18 mouse cellular contexts compared by ENCODE assay signal in genomic region chr15:36898326-36898725, GRCm38 (mm10).
DNase-seq lines count a peak whose midpoint lies in the region; ATAC-seq and TF ChIP-seq lines count a peak whose summit lies in the region.
"Had no signal": no experiment of that assay in that cellular context is flagged by ENCODE, and none has a peak within 500 bp of the region (broad histone marks: within the 10 kb centered on the region; RNA-seq: fewer than 3 reads in every experiment).

No protein-coding gene starts in this region.

- no peaks in the 10 kb centered on the region for H3K9me3 ChIP-seq in liver, embryonic 11.5 days (ENCODE audit: control insufficient read depth, low read length)
- no peaks in the 10 kb centered on the region for H3K9me3 ChIP-seq in MEL (replicated peaks; ENCODE audit: insufficient read depth, low read length)
- H3K9me3 ChIP-seq in intestine, postnatal 0 days (ENCODE audit: control insufficient read depth) = no peaks in the 10 kb centered on the region
- H3K9me3 ChIP-seq: forebrain, embryonic 10.5 days; forebrain, embryonic 13.5 days; hindbrain, embryonic 12.5 days; hindbrain, embryonic 15.5 days had no signal

- H3K9ac ChIP-seq in liver, adult 2 months (ENCODE audit: low read depth, low read length) = no peak overlapping the region
- no peak overlapping the region for H3K9ac ChIP-seq in liver, embryonic 11.5 days (ENCODE audit: low read depth, low read length)
- H3K9ac ChIP-seq in MEL (ENCODE audit: control insufficient read depth, low read depth, low read length, poor library complexity, severe bottlenecking) = no peak overlapping the region
- no peak overlapping the region for H3K9ac ChIP-seq in intestine, postnatal 0 days (ENCODE audit: low read depth, low read length)
- no peak overlapping the region for H3K9ac ChIP-seq in heart, adult 2 months (ENCODE audit: low read depth, low read length)
- H3K9ac ChIP-seq: forebrain, embryonic 13.5 days; hindbrain, embryonic 12.5 days; hindbrain, embryonic 15.5 days had no signal

- ATAC-seq in liver, embryonic 11.5 days (replicated peaks; ENCODE audit: low FRiP score) = no peak
- no peak for ATAC-seq in intestine, postnatal 0 days
- ATAC-seq: forebrain, embryonic 13.5 days; forebrain, embryonic 16.5 days had no signal

- WGBS in liver, adult 2 months = 97% methylated on average over 6 of the region's 6 CpGs
- 65% methylated on average over 6 of the region's 6 CpGs for WGBS in liver, embryonic 11.5 days
- WGBS in intestine, postnatal 0 days = 74% methylated on average over 6 of the region's 6 CpGs
- WGBS in heart, adult 2 months = 93% methylated on average over 6 of the region's 6 CpGs

- H3K27ac ChIP-seq in liver, adult 2 months (replicated peaks; ENCODE audit: insufficient read depth, low read depth, low read length) = peak overlapping the region; percentile 13; the same call in 1 of the 2 replicates
- H3K27ac ChIP-seq in liver, embryonic 11.5 days (ENCODE audit: low read depth, low read length) = no peak overlapping the region
- H3K27ac ChIP-seq in MEL (ENCODE audit: control insufficient read depth, low read depth, low read length) = no peak overlapping the region
- H3K27ac ChIP-seq in intestine, postnatal 0 days (ENCODE audit: low read depth, low read length) = peak overlapping the region; percentile 46
- no peak overlapping the region for H3K27ac ChIP-seq in heart, adult 2 months
- H3K27ac ChIP-seq: forebrain, embryonic 10.5 days; forebrain, embryonic 13.5 days; hindbrain, embryonic 12.5 days; hindbrain, embryonic 15.5 days had no signal

- H3K27me3 ChIP-seq in liver, adult 2 months (ENCODE audit: control insufficient read depth, insufficient read depth, low read length) = no peaks in the 10 kb centered on the region
- no peaks in the 10 kb centered on the region; the same call in 1 of the 2 replicates for H3K27me3 ChIP-seq in liver, embryonic 11.5 days (replicated peaks; ENCODE audit: control insufficient read depth, insufficient read depth, low read length)
- H3K27me3 ChIP-seq in MEL (ENCODE audit: control insufficient read depth in 1 of 2, insufficient read depth in 2 of 2, low read length in 2 of 2) = no peaks in the 10 kb centered on the region
- H3K27me3 ChIP-seq in intestine, postnatal 0 days (replicated peaks; ENCODE audit: control insufficient read depth, insufficient read depth, low read length) = no peaks in the 10 kb centered on the region
- H3K27me3 ChIP-seq in heart, adult 2 months (ENCODE audit: control insufficient read depth, insufficient read depth, low read length) = no peaks in the 10 kb centered on the region
- H3K27me3 ChIP-seq: hindbrain, embryonic 15.5 days had no signal

- TF ChIP-seq EP300 in MEL (IDR thresholded peaks at IDR 0.05; ENCODE audit: low read depth in 1 of 2, low read length in 2 of 2) = peak; percentile 71 to 85
- TF ChIP-seq EP300 in heart, adult 2 months (IDR thresholded peaks at IDR 0.05; ENCODE audit: insufficient read depth, low read depth, low read length) = no peak

- intact Hi-C loops in heart, adult 2 months (cut with DNase I) = no loop called here
- intact Hi-C loops in left cerebral cortex, postnatal 36 days (cut with DNase I) = no loop called here

- no peaks in the 10 kb centered on the region for H3K79me2 ChIP-seq in liver, adult 2 months (ENCODE audit: control insufficient read depth, insufficient read depth, low read length)
- no peaks in the 10 kb centered on the region for H3K79me2 ChIP-seq in MEL (ENCODE audit: control insufficient read depth, insufficient read depth, low read length, poor library complexity)
- H3K79me2 ChIP-seq in heart, adult 2 months (replicated peaks; ENCODE audit: control insufficient read depth, insufficient read depth, low read length) = no peaks in the 10 kb centered on the region

- no peaks in the 10 kb centered on the region for H3K36me3 ChIP-seq in liver, adult 2 months (ENCODE audit: control insufficient read depth, insufficient read depth, low read length)
- H3K36me3 ChIP-seq in liver, embryonic 11.5 days (ENCODE audit: control insufficient read depth, insufficient read depth, low read length) = no peaks in the 10 kb centered on the region
- H3K36me3 ChIP-seq in MEL (ENCODE audit: control insufficient read depth in 1 of 2, insufficient read depth in 2 of 2, low read length in 2 of 2) = peaks cover 0 to 22% of the 10 kb centered on the region in 2 experiments; a peak in 2 of 4 replicates
- H3K36me3 ChIP-seq in intestine, postnatal 0 days (ENCODE audit: control insufficient read depth, insufficient read depth) = no peaks in the 10 kb centered on the region
- no peaks in the 10 kb centered on the region for H3K36me3 ChIP-seq in heart, adult 2 months (ENCODE audit: control insufficient read depth, insufficient read depth, low read length)
- H3K36me3 ChIP-seq: forebrain, embryonic 10.5 days; hindbrain, embryonic 12.5 days; hindbrain, embryonic 15.5 days had no signal

- H3K4me1 ChIP-seq in liver, adult 2 months (ENCODE audit: control insufficient read depth, insufficient read depth, low read length) = peaks cover 29% of the 10 kb centered on the region
- peaks cover 23% of the 10 kb centered on the region for H3K4me1 ChIP-seq in liver, embryonic 11.5 days (replicated peaks; ENCODE audit: control insufficient read depth, insufficient read depth, low read length)
- peaks cover 13 to 36% of the 10 kb centered on the region in 2 experiments for H3K4me1 ChIP-seq in MEL (ENCODE audit: control insufficient read depth in 1 of 2, insufficient read depth in 2 of 2, low read length in 2 of 2)
- peaks cover 24% of the 10 kb centered on the region for H3K4me1 ChIP-seq in intestine, postnatal 0 days (replicated peaks; ENCODE audit: control insufficient read depth, insufficient read depth, low read length)
- H3K4me1 ChIP-seq in heart, adult 2 months (ENCODE audit: control insufficient read depth, insufficient read depth, low read length) = no peaks in the 10 kb centered on the region

- TF ChIP-seq POLR2A in liver, adult 2 months (IDR thresholded peaks at IDR 0.05; ENCODE audit: extremely low read depth, insufficient read depth, low read length) = no peak
- TF ChIP-seq POLR2A in MEL (IDR thresholded peaks at IDR 0.05; ENCODE audit: control insufficient read depth in 1 of 2, insufficient read depth in 1 of 2, low read depth in 1 of 2, low read length in 2 of 2, poor library complexity in 1 of 2) = no peak
- TF ChIP-seq POLR2A in heart, adult 2 months (IDR thresholded peaks at IDR 0.05; ENCODE audit: insufficient read depth, low read depth, low read length) = no peak

- H3K4me3 ChIP-seq in liver, adult 2 months (ENCODE audit: insufficient read depth, low read depth, low read length) = no peak overlapping the region
- no peak overlapping the region for H3K4me3 ChIP-seq in liver, embryonic 11.5 days (ENCODE audit: low read depth, low read length)
- H3K4me3 ChIP-seq in MEL (ENCODE audit: control insufficient read depth in 1 of 2, insufficient read depth in 1 of 2, low read depth in 2 of 2, low read length in 2 of 2) = no peak overlapping the region
- no peak overlapping the region for H3K4me3 ChIP-seq in intestine, postnatal 0 days (ENCODE audit: low read depth, low read length)
- no peak overlapping the region for H3K4me3 ChIP-seq in heart, adult 2 months
- H3K4me3 ChIP-seq: forebrain, embryonic 10.5 days; forebrain, embryonic 13.5 days; hindbrain, embryonic 12.5 days; hindbrain, embryonic 15.5 days had no signal

- no peak overlapping the region for H3K4me2 ChIP-seq in liver, embryonic 11.5 days
- no peak overlapping the region for H3K4me2 ChIP-seq in intestine, postnatal 0 days (replicated peaks; ENCODE audit: low read depth)
- H3K4me2 ChIP-seq: forebrain, embryonic 13.5 days; heart, embryonic 11.5 days; hindbrain, embryonic 12.5 days; hindbrain, embryonic 15.5 days had no signal

- TF ChIP-seq RAD21 in MEL (IDR thresholded peaks at IDR 0.05; ENCODE audit: low read depth, low read length) = no peak

- no peak for TF ChIP-seq CTCF in liver, adult 2 months (IDR thresholded peaks at IDR 0.05; ENCODE audit: low read depth, low read length)
- TF ChIP-seq CTCF in MEL (IDR thresholded peaks at IDR 0.05 in 2 of 3, conservative IDR thresholded peaks at IDR 0.05 in 1 of 3; ENCODE audit: control insufficient read depth in 1 of 3, insufficient read depth in 1 of 3, low read depth in 2 of 3, low read length in 3 of 3, poor library complexity in 1 of 3, severe bottlenecking in 1 of 3) = no peak
- no peak for TF ChIP-seq CTCF in intestine, postnatal 0 days (IDR thresholded peaks at IDR 0.05; ENCODE audit: low read depth)
- no peak for TF ChIP-seq CTCF in heart, adult 2 months (IDR thresholded peaks at IDR 0.05)

- DNase-seq in liver, adult 2 months (ENCODE audit: extremely low read depth, low read depth, low spot score) = no peak
- DNase-seq in liver, embryonic 11.5 days (ENCODE audit: low spot score) = no peak
- peak; percentile 63 for DNase-seq in MEL (ENCODE audit: low read depth, low spot score)
- no peak for DNase-seq in heart, adult 2 months
- DNase-seq in left cerebral cortex, postnatal 36 days (ENCODE audit: low spot score in 2 of 2) = no peak
- DNase-seq: cerebellum, adult 11-12 months; cerebellum, adult 8-10 months; cerebellum, postnatal 10 days; cerebellum, postnatal 36 days; gastrocnemius, postnatal 10 days; gastrocnemius, postnatal 36 days had no signal

TF ChIP-seq in MEL, 35 proteins besides CTCF, POLR2A, EP300 and RAD21:
- peak; percentile 89 for TF ChIP-seq TCF12 (IDR thresholded peaks at IDR 0.05; ENCODE audit: low read depth, low read length)
- TF ChIP-seq GATA1 (IDR thresholded peaks at IDR 0.05; ENCODE audit: low read depth, low read length) = peak; percentile 91
- TF ChIP-seq MAZ (IDR thresholded peaks at IDR 0.05; ENCODE audit: low read depth, low read length) = no peak
- no peak for TF ChIP-seq SMC3 (IDR thresholded peaks at IDR 0.05; ENCODE audit: low read depth, low read length)
- TF ChIP-seq TAL1 (IDR thresholded peaks at IDR 0.05; ENCODE audit: low read length) = peak; percentile 69
- TF ChIP-seq RCOR1 (IDR thresholded peaks at IDR 0.05; ENCODE audit: low read depth, low read length) = peak; percentile 75
- peak; percentile 50; the same call in 1 of the 2 replicates for TF ChIP-seq ETS1 (IDR thresholded peaks at IDR 0.05; ENCODE audit: low read depth, low read length)
- TF ChIP-seq MYC (IDR thresholded peaks at IDR 0.05; ENCODE audit: low read depth, low read length) = no peak
- TF ChIP-seq ZKSCAN1 (IDR thresholded peaks at IDR 0.05; ENCODE audit: low read depth, low read length) = no peak
- no peak for TF ChIP-seq UBTF (IDR thresholded peaks at IDR 0.05; ENCODE audit: borderline replicate concordance, insufficient read depth, low read depth, low read length)
- no peak for TF ChIP-seq KAT2A (conservative IDR thresholded peaks at IDR 0.05; ENCODE audit: low read depth, low read length)
- TF ChIP-seq ZMIZ1 (IDR thresholded peaks at IDR 0.05; ENCODE audit: low read depth, low read length) = no peak

Comparison
In these comparisons a context has a peak if more than half of its experiments do, and no peak if none do; other contexts are left out.
1. H3K27ac ChIP-seq: peak in liver, adult 2 months (single experiment) and intestine, postnatal 0 days (single experiment); none in liver, embryonic 11.5 days (single experiment), MEL (single experiment) and heart, adult 2 months (single experiment).